Mouse (Mus musculus): ENCODE measurements around the gene Atg16l2. TPM values are rescaled to one million over a fixed set of nuclear protein-coding genes. Genes with fewer than 3 reads are reported as not detected.

Atg16l2 gene
- total and polyA plus RNA-seq, 3 experiments, result 7.9 to 8.8 TPM; not detected in 1

DNA sequence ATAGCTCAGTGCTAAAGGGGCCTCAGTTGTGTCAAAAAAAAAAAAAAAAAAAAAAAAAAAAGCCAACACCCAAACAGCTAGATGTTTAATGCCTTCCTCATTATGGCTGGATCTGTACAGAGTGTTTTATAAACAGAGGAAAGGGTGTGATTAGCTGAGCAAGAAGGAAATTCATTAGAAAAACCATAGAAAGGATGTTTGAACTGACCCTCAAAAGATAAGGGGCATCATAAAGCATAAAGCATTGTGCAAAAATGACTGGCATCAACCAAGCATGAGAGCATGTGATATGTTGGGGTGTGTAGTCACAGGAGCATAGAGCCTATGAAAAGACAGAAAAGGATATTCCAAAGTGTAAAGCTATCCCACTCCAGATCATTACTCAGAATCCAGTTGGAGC lies 43.6 kb downstream of the Atg16l2 start:
- Histone ChIP-seq H3K4me1 (ENCODE audit: control insufficient read depth in 1 of 2, insufficient read depth in 2 of 2, low read length in 2 of 2) (no peaks in the 10 kb centered on the region), H3K27me3 (ENCODE audit: control insufficient read depth in 1 of 2, insufficient read depth in 2 of 2, low read length in 2 of 2) (no peaks in the 10 kb centered on the region), H3K9me3 (replicated peaks; ENCODE audit: insufficient read depth, low read length) (no peaks in the 10 kb centered on the region), H3K4me3 (ENCODE audit: control insufficient read depth in 1 of 2, insufficient read depth in 1 of 2, low read depth in 2 of 2, low read length in 2 of 2) (no peak overlapping the region), H3K9ac (ENCODE audit: control insufficient read depth, low read depth, low read length, poor library complexity, severe bottlenecking) (no peak overlapping the region), H3K79me2 (ENCODE audit: control insufficient read depth, insufficient read depth, low read length, poor library complexity) (no peaks in the 10 kb centered on the region), H3K36me3 (ENCODE audit: control insufficient read depth in 1 of 2, insufficient read depth in 2 of 2, low read length in 2 of 2) (no peaks in the 10 kb centered on the region), H3K27ac (ENCODE audit: control insufficient read depth, low read depth, low read length) (no peak overlapping the region)
- TF ChIP-seq GABPA (IDR thresholded peaks at IDR 0.05; ENCODE audit: low read depth, low read length) (no peak), GATA1 (IDR thresholded peaks at IDR 0.05; ENCODE audit: low read depth, low read length) (no peak), JUND (IDR thresholded peaks at IDR 0.05; ENCODE audit: low read depth, low read length) (no peak), USF2 (IDR thresholded peaks at IDR 0.05; ENCODE audit: borderline replicate concordance in 1 of 2, insufficient read depth in 1 of 2, low read depth in 1 of 2, low read length in 2 of 2) (no peak), ZKSCAN1 (IDR thresholded peaks at IDR 0.05; ENCODE audit: low read depth, low read length) (no peak), USF1 (IDR thresholded peaks at IDR 0.05; ENCODE audit: low read depth, low read length) (no peak)
- no peak for DNase-seq (ENCODE audit: low read depth, low spot score)

DNA sequence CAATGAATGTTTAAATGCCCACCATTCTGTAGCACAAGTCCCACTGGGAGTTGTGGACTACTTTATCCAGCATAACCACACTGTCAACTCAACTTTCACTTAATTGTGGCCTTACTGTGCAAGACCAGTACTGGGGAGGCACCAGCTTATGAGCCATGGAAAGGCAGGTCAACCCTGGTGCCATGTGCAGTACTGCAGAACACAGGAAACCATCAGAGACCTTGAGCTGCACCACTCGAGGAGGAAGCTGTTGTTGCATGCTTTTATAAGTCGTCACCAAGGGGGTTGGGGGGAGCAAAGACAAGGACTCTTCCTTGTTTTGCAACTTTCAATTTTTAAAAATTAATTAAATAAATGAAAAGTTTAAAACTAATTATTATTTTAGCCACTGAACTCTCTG lies 49.0 kb downstream of the Atg16l2 start:
- no peak overlapping the region for H3K4me3 ChIP-seq (ENCODE audit: control insufficient read depth in 1 of 2, insufficient read depth in 1 of 2, low read depth in 2 of 2, low read length in 2 of 2)

DNA sequence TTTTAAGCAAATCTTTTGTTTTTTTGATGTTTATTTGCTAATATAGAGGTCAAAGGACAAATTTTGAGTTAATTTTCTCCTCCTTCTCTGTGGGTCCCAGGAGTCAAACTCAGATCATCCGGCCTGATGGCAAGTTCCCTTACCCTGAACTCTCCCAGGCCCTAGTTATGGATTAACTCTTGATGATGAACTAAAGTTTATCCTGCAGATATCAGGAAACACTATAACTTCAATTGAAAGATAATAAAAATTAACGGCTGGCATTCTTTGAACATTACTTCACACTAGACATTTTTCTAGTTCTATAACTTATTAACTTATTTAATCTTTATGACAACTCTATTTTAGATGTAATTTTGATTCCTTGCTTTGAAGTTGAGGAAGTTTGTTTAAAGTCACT lies 52.9 kb downstream of the Atg16l2 start:
- Histone ChIP-seq H3K9me3 (replicated peaks; ENCODE audit: insufficient read depth, low read length) (no peaks in the 10 kb centered on the region), H3K27me3 (ENCODE audit: control insufficient read depth in 1 of 2, insufficient read depth in 2 of 2, low read length in 2 of 2) (no peaks in the 10 kb centered on the region), H3K36me3 (ENCODE audit: control insufficient read depth in 1 of 2, insufficient read depth in 2 of 2, low read length in 2 of 2) (no peaks in the 10 kb centered on the region), H3K79me2 (ENCODE audit: control insufficient read depth, insufficient read depth, low read length, poor library complexity) (no peaks in the 10 kb centered on the region), H3K27ac (ENCODE audit: control insufficient read depth, low read depth, low read length) (no peak overlapping the region), H3K4me1 (ENCODE audit: control insufficient read depth in 1 of 2, insufficient read depth in 2 of 2, low read length in 2 of 2) (no peaks in the 10 kb centered on the region), H3K9ac (ENCODE audit: control insufficient read depth, low read depth, low read length, poor library complexity, severe bottlenecking) (no peak overlapping the region), H3K4me3 (ENCODE audit: control insufficient read depth in 1 of 2, insufficient read depth in 1 of 2, low read depth in 2 of 2, low read length in 2 of 2) (no peak overlapping the region)
- DNase-seq (ENCODE audit: low read depth, low spot score), result no peak
- no peak for TF ChIP-seq MYC (IDR thresholded peaks at IDR 0.05; ENCODE audit: low read depth, low read length)
- TF ChIP-seq GATA1 (IDR thresholded peaks at IDR 0.05; ENCODE audit: low read depth, low read length), result no peak
- no peak for TF ChIP-seq NELFE (IDR thresholded peaks at IDR 0.05; ENCODE audit: low read depth, low read length)
- TF ChIP-seq TCF12 (IDR thresholded peaks at IDR 0.05; ENCODE audit: low read depth, low read length), result no peak
- TF ChIP-seq CHD2 (IDR thresholded peaks at IDR 0.05; ENCODE audit: low read length), result no peak
- TF ChIP-seq POLR2AphosphoS2 (IDR thresholded peaks at IDR 0.05; ENCODE audit: low read length), result no peak
- no peak for TF ChIP-seq MEF2A (IDR thresholded peaks at IDR 0.05; ENCODE audit: extremely low read depth, insufficient replicate concordance, low read depth, low read length, poor library complexity, severe bottlenecking)
- TF ChIP-seq EP300 (IDR thresholded peaks at IDR 0.05; ENCODE audit: low read depth in 1 of 2, low read length in 2 of 2), result no peak
- no peak for TF ChIP-seq NRF1 (IDR thresholded peaks at IDR 0.05; ENCODE audit: insufficient read depth, low read depth, low read length, poor library complexity, severe bottlenecking)
- no peak for TF ChIP-seq HCFC1 (IDR thresholded peaks at IDR 0.05; ENCODE audit: low read depth, low read length)
- no peak for TF ChIP-seq SIN3A (IDR thresholded peaks at IDR 0.05; ENCODE audit: low read length)
- TF ChIP-seq MAZ (IDR thresholded peaks at IDR 0.05; ENCODE audit: low read depth, low read length), result no peak
- no peak for TF ChIP-seq SMC3 (IDR thresholded peaks at IDR 0.05; ENCODE audit: low read depth, low read length)
- TF ChIP-seq KAT2A (conservative IDR thresholded peaks at IDR 0.05; ENCODE audit: low read depth, low read length), result no peak
- no peak for TF ChIP-seq ZKSCAN1 (IDR thresholded peaks at IDR 0.05; ENCODE audit: low read depth, low read length)
- no peak for TF ChIP-seq CHD1 (IDR thresholded peaks at IDR 0.05; ENCODE audit: low read depth, low read length)
- TF ChIP-seq ELF1 (IDR thresholded peaks at IDR 0.05; ENCODE audit: low read depth, low read length), result no peak

More for the DNA sequence above, 49.0 kb downstream of the Atg16l2 start:
- Histone ChIP-seq H3K9ac (ENCODE audit: control insufficient read depth, low read depth, low read length, poor library complexity, severe bottlenecking) (no peak overlapping the region), H3K36me3 (ENCODE audit: control insufficient read depth in 1 of 2, insufficient read depth in 2 of 2, low read length in 2 of 2) (no peaks in the 10 kb centered on the region), H3K27ac (ENCODE audit: control insufficient read depth, low read depth, low read length) (no peak overlapping the region), H3K27me3 (ENCODE audit: control insufficient read depth in 1 of 2, insufficient read depth in 2 of 2, low read length in 2 of 2) (no peaks in the 10 kb centered on the region), H3K79me2 (ENCODE audit: control insufficient read depth, insufficient read depth, low read length, poor library complexity) (no peaks in the 10 kb centered on the region), H3K9me3 (replicated peaks; ENCODE audit: insufficient read depth, low read length) (no peaks in the 10 kb centered on the region), H3K4me1 (ENCODE audit: control insufficient read depth in 1 of 2, insufficient read depth in 2 of 2, low read length in 2 of 2) (no peaks in the 10 kb centered on the region)
- TF ChIP-seq ZC3H11A (IDR thresholded peaks at IDR 0.05; ENCODE audit: low read depth, low read length) (no peak), MYC (IDR thresholded peaks at IDR 0.05; ENCODE audit: low read depth, low read length) (no peak), POLR2A (IDR thresholded peaks at IDR 0.05; ENCODE audit: control insufficient read depth in 1 of 2, insufficient read depth in 1 of 2, low read depth in 1 of 2, low read length in 2 of 2, poor library complexity in 1 of 2) (no peak), UBTF (IDR thresholded peaks at IDR 0.05; ENCODE audit: borderline replicate concordance, insufficient read depth, low read depth, low read length) (no peak), CTCF (IDR thresholded peaks at IDR 0.05 in 2 of 3, conservative IDR thresholded peaks at IDR 0.05 in 1 of 3; ENCODE audit: control insufficient read depth in 1 of 3, insufficient read depth in 1 of 3, low read depth in 2 of 3, low read length in 3 of 3, poor library complexity in 1 of 3, severe bottlenecking in 1 of 3) (no peak), SMC3 (IDR thresholded peaks at IDR 0.05; ENCODE audit: low read depth, low read length) (no peak), TCF12 (IDR thresholded peaks at IDR 0.05; ENCODE audit: low read depth, low read length) (no peak), ETS1 (IDR thresholded peaks at IDR 0.05; ENCODE audit: low read depth, low read length) (no peak), TAL1 (IDR thresholded peaks at IDR 0.05; ENCODE audit: low read length) (no peak), CHD2 (IDR thresholded peaks at IDR 0.05; ENCODE audit: low read length) (no peak), GABPA (IDR thresholded peaks at IDR 0.05; ENCODE audit: low read depth, low read length) (no peak), POLR2AphosphoS2 (IDR thresholded peaks at IDR 0.05; ENCODE audit: low read length) (no peak), TBP (IDR thresholded peaks at IDR 0.05; ENCODE audit: low read depth, low read length) (no peak), CHD1 (IDR thresholded peaks at IDR 0.05; ENCODE audit: low read depth, low read length) (no peak), MAFK (IDR thresholded peaks at IDR 0.05; ENCODE audit: borderline replicate concordance, low read depth, low read length) (no peak)
- DNase-seq (ENCODE audit: low read depth, low spot score), result no peak
